Mouse (Mus musculus) limb, embryonic 14.5 days (tissue): ENCODE data around the gene Erh. TPM values are rescaled to one million over a fixed set of nuclear protein-coding genes. Genes with fewer than 3 reads are reported as not detected.
A peak's percentile ranks its signal among the peaks of the same experiment; 100 is the strongest.

Source experiments
- ATAC-seq: fragments of 200-750 bp; cut with Nextera tagmentation; 2 replicates; pipeline ENCODE4 v1.8.0; 2017; ENCODE audit warnings: low read depth, moderate number of reproducible peaks, moderate TSS enrichment; ENCODE audit not compliant: low FRiP score
- DNase-seq: peaks from one replicate; pipeline ENCODE4 v3.0.0-alpha.2; 2015; ENCODE audit warnings: low spot score
- H3K27ac ChIP-seq: fragments of 300-500 bp; sonication (generic); replicated peaks from 2 replicates; pipeline ENCODE4 v1.5.1; 2014; ENCODE audit warnings: low read depth, mild to moderate bottlenecking, low read length, moderate library complexity, mixed read lengths
- H3K27me3 ChIP-seq: fragments of 300-500 bp; sonication (generic); 2 replicates; pipeline ENCODE4 v1.6.1; 2014; ENCODE audit warnings: low read length, mixed read lengths; ENCODE audit not compliant: control insufficient read depth, insufficient read depth
- H3K36me3 ChIP-seq: fragments of 300-500 bp; sonication (generic); 2 replicates; pipeline ENCODE4 v1.6.1; 2014; ENCODE audit warnings: mild to moderate bottlenecking, low read length, moderate library complexity, mixed read lengths; ENCODE audit not compliant: control insufficient read depth, insufficient read depth
- H3K4me1 ChIP-seq: fragments of 300-500 bp; sonication (generic); 2 replicates; pipeline ENCODE4 v1.6.1; 2014; ENCODE audit warnings: antibody characterized with exemption, low read length, mixed read lengths; ENCODE audit not compliant: control insufficient read depth, insufficient read depth
- H3K4me2 ChIP-seq: fragments of 300-500 bp; sonication (generic); replicated peaks from 2 replicates; pipeline ENCODE4 v1.6.1; 2014; ENCODE audit warnings: low read depth, mild to moderate bottlenecking, low read length, moderate library complexity; ENCODE audit not compliant: severe bottlenecking
- H3K4me3 ChIP-seq: fragments of 300-500 bp; sonication (generic); replicated peaks from 2 replicates; pipeline ENCODE4 v1.5.1; 2014; ENCODE audit warnings: low read length
- H3K9ac ChIP-seq: fragments of 300-500 bp; sonication (generic); 2 replicates; pipeline ENCODE4 v1.6.1; 2014; ENCODE audit warnings: mild to moderate bottlenecking, low read depth, low read length, moderate library complexity; ENCODE audit not compliant: severe bottlenecking
- H3K9me3 ChIP-seq: fragments of 300-500 bp; sonication (generic); 2 replicates; pipeline ENCODE4 v1.6.1; 2016; ENCODE audit warnings: low read length; ENCODE audit not compliant: control insufficient read depth
- POLR2A ChIP-seq: fragments of 200-500 bp; IDR thresholded peaks from 2 replicates; pipeline ENCODE4 v1.8.0; 2012; ENCODE audit warnings: inconsistent platforms, mild to moderate bottlenecking, moderate library complexity, borderline replicate concordance; ENCODE audit not compliant: insufficient read depth, insufficient read length; ENCODE audit errors: extremely low read depth
- WGBS: fragments of 180-500 bp; shearing (Covaris S2); extraction: QIAGEN DNeasy Blood & Tissue Kit; methylation state at CpG from one replicate; pipeline ENCODE4 v1.1.7; 2014; 5-methylcytosine and 5-hydroxymethylcytosine counted together
- polyA plus RNA-seq, 2 experiments: library from polyadenylated mRNA; depleted of rRNA in 1 of 2; stranded (reverse) in 1 of 2; unstranded in 1 of 2; fragments of >200 nt; fragmentation: Nextera tagmentation in 1 of 2; extraction: Ambion mirVana in 1 of 2; gene quantifications; 2 replicates each; pipeline versions ENCODE4 v1.2.1 to v1.2.3; 2012 to 2014

The Erh gene
- polyA plus RNA-seq, 2 experiments: 285 to 355 TPM

GRCm38 (mm10) chr12:80615371-80616257 lies 28.5 kb downstream of the Erh start:
- no peak overlapping the region for H3K4me3 ChIP-seq
- H3K27ac ChIP-seq: no peak overlapping the region
- H3K36me3 ChIP-seq: no peaks in the 10 kb centered on the region
- no peak for TF ChIP-seq POLR2A
- ATAC-seq: no peak
- no peaks in the 10 kb centered on the region for H3K4me1 ChIP-seq
- WGBS: 43% methylated on average over 7 of the region's 7 CpGs
- no peaks in the 10 kb centered on the region for H3K27me3 ChIP-seq
- H3K4me2 ChIP-seq: no peak overlapping the region
- DNase-seq: peak; percentile 23
- no peak overlapping the region for H3K9ac ChIP-seq
- no peaks in the 10 kb centered on the region for H3K9me3 ChIP-seq

GRCm38 (mm10) chr12:80612113-80612791 lies 31.9 kb downstream of the Erh start:
- Histone ChIP-seq H3K4me2 (no peak overlapping the region), H3K4me1 (no peaks in the 10 kb centered on the region), H3K9me3 (no peaks in the 10 kb centered on the region), H3K4me3 (no peak overlapping the region), H3K27me3 (no peaks in the 10 kb centered on the region), H3K36me3 (no peaks in the 10 kb centered on the region), H3K9ac (no peak overlapping the region), H3K27ac (no peak overlapping the region)
- ATAC-seq (no peak), DNase-seq (no peak)
- WGBS: 51% methylated on average over 9 of the region's 9 CpGs
- no peak for TF ChIP-seq POLR2A

GRCm38 (mm10) chr12:80609928-80610327 lies 34.2 kb downstream of the Erh start:
- H3K9me3 ChIP-seq: no peaks in the 10 kb centered on the region
- DNase-seq (no peak), ATAC-seq (no peak)
- no peaks in the 10 kb centered on the region for H3K27me3 ChIP-seq
- H3K4me1 ChIP-seq: no peaks in the 10 kb centered on the region
- no peak overlapping the region for H3K9ac ChIP-seq
- no peak overlapping the region for H3K4me2 ChIP-seq
- no peak overlapping the region for H3K4me3 ChIP-seq
- H3K27ac ChIP-seq: no peak overlapping the region
- no peak for TF ChIP-seq POLR2A
- 80% methylated on average over 3 of the region's 3 CpGs for WGBS
- no peaks in the 10 kb centered on the region for H3K36me3 ChIP-seq

GRCm38 (mm10) chr12:80608576-80608975 lies 35.6 kb downstream of the Erh start:
- WGBS: 85% methylated on average over 1 of the region's 1 CpGs
- no peak overlapping the region for H3K27ac ChIP-seq
- no peaks in the 10 kb centered on the region for H3K27me3 ChIP-seq
- H3K9ac ChIP-seq: no peak overlapping the region
- no peaks in the 10 kb centered on the region for H3K9me3 ChIP-seq
- H3K4me3 ChIP-seq: no peak overlapping the region
- H3K4me1 ChIP-seq: peaks cover 8% of the 10 kb centered on the region
- H3K4me2 ChIP-seq: no peak overlapping the region
- no peak for TF ChIP-seq POLR2A
- no peaks in the 10 kb centered on the region for H3K36me3 ChIP-seq
- DNase-seq (no peak), ATAC-seq (no peak)

GRCm38 (mm10) chr12:80604218-80604617 lies 39.9 kb downstream of the Erh start:
- Histone ChIP-seq H3K4me2 (no peak overlapping the region), H3K27me3 (no peaks in the 10 kb centered on the region), H3K36me3 (no peaks in the 10 kb centered on the region), H3K9ac (no peak overlapping the region), H3K4me3 (no peak overlapping the region), H3K9me3 (no peaks in the 10 kb centered on the region), H3K27ac (peak overlapping the region; percentile 20; the same call in 1 of the 2 replicates), H3K4me1 (peaks cover 12% of the 10 kb centered on the region)
- TF ChIP-seq POLR2A: no peak
- WGBS: 81% methylated on average over 2 of the region's 2 CpGs
- DNase-seq (no peak), ATAC-seq (no peak)
